Mouse (Mus musculus): ENCODE results near the gene Selplg. TPM values are rescaled to one million over a fixed set of nuclear protein-coding genes. Genes with fewer than 3 reads are reported as not detected.
"Not testable (repeated sequence)": the region's sequence is repeated elsewhere in the genome, so short reads cannot be mapped to it uniquely, and the experiment has no call there.

Gene Selplg
- polyA plus RNA-seq, 1 experiment from 2014 or later = 5.3 TPM

DNA sequence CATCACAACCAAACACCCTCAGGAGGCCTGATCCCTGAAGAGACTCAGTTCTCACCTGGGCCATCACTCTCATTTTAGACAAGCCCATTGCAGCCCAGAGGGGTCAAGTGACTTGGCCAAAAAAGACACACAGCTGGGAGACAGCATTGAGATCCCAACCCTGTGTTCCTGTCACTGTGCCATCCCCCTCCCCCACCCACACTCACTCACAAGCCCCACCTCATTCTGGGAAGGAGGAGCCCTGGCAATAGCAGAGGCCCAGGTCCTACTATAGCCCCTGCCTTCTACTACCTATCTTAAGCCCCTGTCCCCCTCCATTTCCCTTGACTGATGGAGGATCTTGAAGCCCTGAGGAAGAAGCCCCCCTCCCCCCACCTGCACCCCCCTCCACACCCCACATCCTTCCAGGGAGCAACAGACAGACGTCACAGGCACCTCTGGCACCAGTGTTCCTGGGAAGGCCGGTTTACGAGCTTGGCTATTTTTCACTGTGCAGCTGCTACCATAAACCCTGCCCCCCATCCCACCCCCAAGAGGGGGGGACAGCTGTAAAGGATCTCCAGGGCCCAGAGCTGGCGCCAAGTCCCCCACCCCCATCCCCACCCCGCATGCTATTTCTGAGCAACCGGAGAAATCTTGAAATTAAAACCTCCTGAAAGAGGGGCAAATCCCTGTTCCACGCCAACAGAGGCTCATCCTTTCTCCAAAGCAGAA is 43.2 kb downstream of the Selplg start:
- WGBS = 15% methylated on average over 7 of the region's 7 CpGs
- peak; percentile 81 for ATAC-seq (ENCODE audit: insufficient number of reproducible peaks, low FRiP score, low TSS enrichment, low read depth)

DNA sequence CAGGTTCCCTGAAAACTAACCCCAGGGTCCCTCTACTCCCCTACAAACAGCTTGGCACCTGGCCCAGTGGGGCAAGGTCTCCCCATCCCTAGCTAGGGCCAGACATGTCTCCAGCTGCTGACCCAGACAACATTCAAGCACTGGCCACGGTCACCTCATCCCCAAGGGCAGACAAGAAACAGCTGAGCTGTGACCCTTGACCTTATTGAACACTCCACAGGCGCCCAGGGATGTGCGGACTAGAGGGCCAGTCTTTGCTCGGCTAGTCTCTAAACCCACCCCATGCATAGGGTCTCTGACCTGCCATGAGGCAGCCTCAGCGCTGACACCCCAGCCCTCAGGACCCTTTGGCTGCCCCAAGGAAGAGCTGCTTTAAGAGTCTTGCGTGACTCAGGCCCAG is 43.8 kb downstream of the Selplg start:
- 0 out of 2 replicates have a peak, but pooled peaks cover 4% of the 10 kb centered on the region for H3K36me3 ChIP-seq
- ATAC-seq (ENCODE audit: insufficient number of reproducible peaks, low FRiP score, low TSS enrichment, low read depth) = no peak
- 35% methylated on average over 6 of the region's 6 CpGs for WGBS
- H3K4me1 ChIP-seq = peaks cover 58% of the 10 kb centered on the region
- H3K27ac ChIP-seq (replicated peaks) = peak overlapping the region; percentile 85
- H3K4me3 ChIP-seq (replicated peaks) = no peak overlapping the region
- no peak overlapping the region for H3K9ac ChIP-seq
- no peaks in the 10 kb centered on the region for H3K27me3 ChIP-seq
- no peak overlapping the region for H3K4me2 ChIP-seq (replicated peaks)
- no peaks in the 10 kb centered on the region for H3K9me3 ChIP-seq (replicated peaks)

More for the DNA sequence above, 43.2 kb downstream of the Selplg start:
- peaks cover 10% of the 10 kb centered on the region for H3K36me3 ChIP-seq
- no peaks in the 10 kb centered on the region for H3K27me3 ChIP-seq
- no peaks in the 10 kb centered on the region for H3K9me3 ChIP-seq (replicated peaks)
- H3K27ac ChIP-seq (replicated peaks) = peak overlapping the region; percentile 85
- no peak overlapping the region for H3K4me3 ChIP-seq (replicated peaks)
- no peak overlapping the region for H3K4me2 ChIP-seq (replicated peaks)
- H3K4me1 ChIP-seq = peaks cover 54% of the 10 kb centered on the region
- no peak overlapping the region for H3K9ac ChIP-seq

DNA sequence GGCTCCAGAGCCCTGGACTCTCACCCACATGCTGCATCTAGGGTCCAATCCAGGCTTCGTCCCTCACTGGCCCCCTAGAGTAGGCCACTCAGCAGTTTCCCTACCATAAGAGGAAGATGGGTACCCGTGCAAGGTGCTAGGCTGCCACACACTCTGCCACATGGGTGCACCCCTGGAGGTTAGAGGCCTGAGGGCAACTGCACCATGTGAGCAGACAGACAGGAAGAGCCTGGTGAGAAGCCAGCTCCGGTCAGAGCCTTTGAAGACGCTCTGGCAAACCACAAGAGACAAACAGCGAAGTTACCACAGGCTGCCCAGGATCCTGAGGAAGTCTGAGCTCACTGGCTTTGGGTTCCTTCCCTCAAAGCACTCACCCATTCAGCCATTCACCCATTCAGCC is 45.5 kb downstream of the Selplg start:
- 67% methylated on average over 5 of the region's 5 CpGs for WGBS
- no peak overlapping the region for H3K4me2 ChIP-seq (replicated peaks)
- peaks cover 60% of the 10 kb centered on the region for H3K4me1 ChIP-seq
- H3K27me3 ChIP-seq = no peaks in the 10 kb centered on the region
- no peak overlapping the region for H3K9ac ChIP-seq
- no peaks in the 10 kb centered on the region for H3K36me3 ChIP-seq
- H3K4me3 ChIP-seq (replicated peaks) = no peak overlapping the region
- no peak overlapping the region; the same call in 1 of the 2 replicates for H3K27ac ChIP-seq (replicated peaks)
- no peaks in the 10 kb centered on the region for H3K9me3 ChIP-seq (replicated peaks)
- no peak for ATAC-seq (ENCODE audit: insufficient number of reproducible peaks, low FRiP score, low TSS enrichment, low read depth)

DNA sequence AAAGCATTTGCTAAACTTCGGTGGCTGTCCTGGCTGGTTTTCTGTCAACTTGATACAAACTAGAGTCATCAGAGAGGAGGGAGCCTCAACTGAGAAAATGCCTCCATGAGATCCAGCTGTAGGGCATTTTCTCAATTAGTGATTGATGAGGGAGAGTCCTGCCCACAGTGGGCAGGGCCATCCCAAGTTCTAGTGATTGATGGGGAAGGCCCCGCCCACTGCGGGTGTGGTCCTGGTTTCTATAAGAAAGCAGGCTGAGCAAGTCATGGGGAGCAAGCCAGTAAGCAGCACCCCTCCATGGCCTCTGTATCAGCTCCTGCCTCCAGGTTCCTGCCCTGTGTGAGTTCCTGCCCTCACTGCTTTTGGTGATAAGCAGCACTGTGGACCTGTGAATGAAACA is 48.3 kb downstream of the Selplg start:
- H3K36me3 ChIP-seq; H3K4me3 ChIP-seq (replicated peaks); ATAC-seq (ENCODE audit: insufficient number of reproducible peaks, low FRiP score, low TSS enrichment, low read depth); H3K27me3 ChIP-seq; H3K9ac ChIP-seq; H3K9me3 ChIP-seq (replicated peaks): not testable (repeated sequence)
- WGBS = 27% methylated on average over 3 of the region's 3 CpGs
- H3K27ac ChIP-seq (replicated peaks) = peak overlapping the region; percentile 91
- H3K4me2 ChIP-seq (replicated peaks) = peak overlapping the region; percentile 25; the same call in 1 of the 2 replicates
- peaks cover 54% of the 10 kb centered on the region for H3K4me1 ChIP-seq

DNA sequence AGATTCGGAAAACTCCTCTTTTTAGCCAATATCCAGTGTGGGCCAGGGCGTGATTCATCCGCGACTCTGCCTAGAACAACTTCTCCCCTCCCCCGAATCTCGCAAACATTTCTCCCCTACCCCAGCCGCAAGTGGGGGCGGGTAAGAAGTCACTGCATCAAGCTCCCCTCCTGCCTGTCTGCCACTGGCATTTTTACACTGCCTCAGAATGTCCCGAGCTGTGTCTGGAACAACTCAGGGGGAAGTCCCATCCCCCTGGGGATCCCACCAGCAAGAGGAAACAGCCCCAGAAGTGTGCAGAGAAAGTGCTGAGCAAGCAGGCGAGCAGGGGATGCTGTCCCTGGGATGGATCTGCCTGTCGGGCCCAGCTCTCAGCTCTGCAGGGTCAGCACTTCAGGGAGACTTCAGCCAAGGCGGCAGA is 48.9 kb downstream of the Selplg start:
- no peaks in the 10 kb centered on the region for H3K9me3 ChIP-seq (replicated peaks)
- peak overlapping the region; percentile 91 for H3K27ac ChIP-seq (replicated peaks)
- H3K36me3 ChIP-seq = no peaks in the 10 kb centered on the region
- no peak overlapping the region for H3K4me3 ChIP-seq (replicated peaks)
- no peaks in the 10 kb centered on the region for H3K27me3 ChIP-seq
- H3K9ac ChIP-seq = no peak overlapping the region
- peak; percentile 65 for ATAC-seq (ENCODE audit: insufficient number of reproducible peaks, low FRiP score, low TSS enrichment, low read depth)
- H3K4me1 ChIP-seq = peaks cover 49% of the 10 kb centered on the region
- H3K4me2 ChIP-seq (replicated peaks) = peak overlapping the region; percentile 25; the same call in 1 of the 2 replicates
- WGBS = 6% methylated on average over 12 of the region's 12 CpGs

DNA sequence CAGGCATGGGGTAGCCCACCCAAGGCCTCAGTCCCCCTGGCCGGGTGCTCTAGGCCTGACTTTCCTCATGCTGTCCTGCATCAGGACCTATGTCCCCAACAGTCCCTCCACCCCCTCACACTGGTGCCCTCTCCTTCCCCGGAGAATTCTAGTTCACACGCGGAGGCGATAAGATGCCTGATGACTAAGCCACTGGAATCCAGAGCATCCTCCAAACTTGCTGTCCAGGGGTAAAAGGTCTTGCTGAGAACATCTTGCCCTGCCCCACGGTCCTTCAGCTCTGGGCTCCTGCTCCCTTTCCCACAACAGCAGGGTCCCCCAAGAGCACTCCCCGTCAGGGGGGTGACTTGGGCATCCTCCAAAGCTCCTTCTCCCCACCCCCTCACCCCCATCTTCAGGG is 49.8 kb downstream of the Selplg start:
- Histone ChIP-seq H3K9me3 (replicated peaks) (no peaks in the 10 kb centered on the region), H3K9ac (no peak overlapping the region), H3K4me3 (replicated peaks) (no peak overlapping the region), H3K36me3 (0 out of 2 replicates have a peak, but pooled peaks cover 2% of the 10 kb centered on the region), H3K4me2 (replicated peaks) (no peak overlapping the region), H3K27ac (replicated peaks) (peak overlapping the region; percentile 91), H3K27me3 (no peaks in the 10 kb centered on the region), H3K4me1 (peaks cover 43% of the 10 kb centered on the region)
- no peak for ATAC-seq (ENCODE audit: insufficient number of reproducible peaks, low FRiP score, low TSS enrichment, low read depth)
- WGBS = 88% methylated on average over 7 of the region's 7 CpGs

DNA sequence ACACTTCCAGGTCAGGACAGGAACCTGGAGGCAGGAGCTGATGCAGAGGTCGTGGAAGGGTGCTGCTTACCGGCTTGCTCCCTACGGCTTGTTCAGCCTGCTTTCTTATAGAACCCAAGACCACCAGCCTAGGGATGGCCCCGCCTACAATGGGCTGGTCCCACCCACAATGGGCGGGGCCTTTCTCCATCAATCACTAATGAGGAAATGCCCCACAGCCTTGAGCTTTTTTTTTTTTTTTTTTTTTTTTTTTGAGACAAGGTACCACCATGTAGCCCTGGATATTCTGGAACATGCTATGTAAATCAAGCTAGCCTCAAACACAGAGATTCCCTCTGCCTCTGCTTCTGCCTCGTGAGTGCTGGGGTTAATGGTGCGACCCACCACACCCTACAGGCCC is 50.6 kb downstream of the Selplg start:
- no peaks in the 10 kb centered on the region for H3K27me3 ChIP-seq
- no peak overlapping the region for H3K9ac ChIP-seq
- WGBS = 80% methylated on average over 7 of the region's 7 CpGs
- no peak overlapping the region for H3K4me2 ChIP-seq (replicated peaks)
- no peaks in the 10 kb centered on the region for H3K9me3 ChIP-seq (replicated peaks)
- no peak overlapping the region for H3K4me3 ChIP-seq (replicated peaks)
- peaks cover 40% of the 10 kb centered on the region for H3K4me1 ChIP-seq
- no peak for ATAC-seq (ENCODE audit: insufficient number of reproducible peaks, low FRiP score, low TSS enrichment, low read depth)
- H3K27ac ChIP-seq (replicated peaks) = no peak overlapping the region
- peaks cover 7% of the 10 kb centered on the region; the same call in 1 of the 2 replicates for H3K36me3 ChIP-seq

DNA sequence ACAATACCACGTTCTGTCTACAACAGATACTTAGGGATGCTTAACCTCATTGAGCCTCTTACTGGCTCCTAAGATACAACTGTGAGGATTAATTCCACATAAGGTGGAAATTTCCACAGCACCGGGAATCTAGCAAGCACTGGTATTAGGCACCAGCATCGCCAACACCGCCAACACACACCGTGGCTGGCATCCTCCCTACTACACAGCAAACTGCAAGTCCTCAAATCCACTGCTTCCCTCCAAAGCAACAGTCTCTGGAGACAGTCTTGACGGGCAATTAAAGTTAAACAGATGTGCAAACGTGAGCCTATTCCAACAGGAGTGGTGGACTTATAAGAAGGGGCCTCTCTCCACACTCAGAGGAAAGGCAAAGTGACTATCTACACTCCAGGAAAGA is 51.2 kb downstream of the Selplg start:
- no peaks in the 10 kb centered on the region for H3K9me3 ChIP-seq (replicated peaks)
- H3K4me2 ChIP-seq (replicated peaks) = no peak overlapping the region
- no peaks in the 10 kb centered on the region for H3K27me3 ChIP-seq
- no peak for ATAC-seq (ENCODE audit: insufficient number of reproducible peaks, low FRiP score, low TSS enrichment, low read depth)
- H3K36me3 ChIP-seq = peaks cover 13% of the 10 kb centered on the region
- no peak overlapping the region for H3K9ac ChIP-seq
- WGBS = 56% methylated on average over 7 of the region's 7 CpGs
- no peak overlapping the region for H3K27ac ChIP-seq (replicated peaks)
- peaks cover 36% of the 10 kb centered on the region for H3K4me1 ChIP-seq
- H3K4me3 ChIP-seq (replicated peaks) = no peak overlapping the region

DNA sequence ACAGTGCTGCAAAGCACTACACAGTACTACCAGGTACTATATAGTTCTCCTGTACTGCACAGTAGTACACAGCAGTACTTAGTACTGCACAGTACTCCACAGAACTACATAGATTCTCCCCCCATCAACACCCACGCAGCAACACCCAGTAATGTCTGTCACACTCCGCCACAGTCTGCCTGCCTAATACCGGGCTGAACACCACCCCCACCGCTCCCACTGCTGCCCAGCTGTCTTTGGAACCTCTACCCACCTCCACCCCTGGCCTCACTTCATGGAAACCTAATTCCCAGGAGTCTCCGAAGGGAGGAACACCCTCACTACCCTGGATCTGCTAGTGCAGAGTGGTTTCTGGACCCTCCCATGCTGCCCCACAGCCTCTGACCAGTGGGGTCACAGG is 51.7 kb downstream of the Selplg start:
- ATAC-seq (ENCODE audit: insufficient number of reproducible peaks, low FRiP score, low TSS enrichment, low read depth) = no peak
- H3K4me1 ChIP-seq = peaks cover 36% of the 10 kb centered on the region
- no peak overlapping the region for H3K4me2 ChIP-seq (replicated peaks)
- H3K36me3 ChIP-seq = peaks cover 18% of the 10 kb centered on the region
- no peaks in the 10 kb centered on the region for H3K9me3 ChIP-seq (replicated peaks)
- H3K27me3 ChIP-seq = no peaks in the 10 kb centered on the region
- H3K27ac ChIP-seq (replicated peaks) = no peak overlapping the region
- H3K9ac ChIP-seq = no peak overlapping the region
- 79% methylated on average over 5 of the region's 5 CpGs for WGBS
- H3K4me3 ChIP-seq (replicated peaks) = no peak overlapping the region

DNA sequence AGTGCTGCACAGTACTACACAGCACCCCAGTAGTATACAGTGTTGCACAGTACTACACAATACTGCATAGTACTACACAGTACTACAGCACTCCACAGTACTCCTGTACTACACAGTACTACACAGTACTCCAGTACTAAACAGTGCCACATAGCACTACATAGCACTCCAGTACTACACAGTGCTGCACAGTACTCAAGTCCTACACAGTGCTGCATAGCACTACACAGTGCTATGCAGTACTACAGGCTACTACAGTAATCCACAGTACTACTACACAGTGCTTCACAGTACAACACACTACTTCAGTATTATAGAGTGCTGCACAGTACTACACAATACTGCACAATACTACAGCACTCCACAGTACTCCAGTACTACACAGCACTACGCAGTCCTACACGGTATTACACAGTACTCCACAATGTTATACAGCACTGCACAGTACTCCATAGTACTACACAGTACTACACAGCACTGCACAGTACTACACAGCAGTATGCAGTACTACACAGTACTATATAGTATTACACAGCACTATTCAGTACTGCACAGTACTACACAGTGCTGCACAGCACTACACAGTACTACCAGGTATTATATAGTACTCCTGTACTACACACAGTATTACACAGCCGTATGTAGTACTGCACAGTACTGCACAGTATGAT is 52.2 kb downstream of the Selplg start:
- WGBS = 95% methylated on average over 3 of the region's 3 CpGs
- no peak overlapping the region for H3K4me3 ChIP-seq (replicated peaks)
- no peak overlapping the region for H3K27ac ChIP-seq (replicated peaks)
- ATAC-seq (ENCODE audit: insufficient number of reproducible peaks, low FRiP score, low TSS enrichment, low read depth) = 0 out of 2 replicates have a peak, but pooled peaks have one; percentile 7
- H3K9me3 ChIP-seq (replicated peaks) = no peaks in the 10 kb centered on the region
- H3K36me3 ChIP-seq = peaks cover 24% of the 10 kb centered on the region
- no peak overlapping the region for H3K9ac ChIP-seq
- no peaks in the 10 kb centered on the region for H3K27me3 ChIP-seq
- H3K4me2 ChIP-seq (replicated peaks) = no peak overlapping the region
- H3K4me1 ChIP-seq = peaks cover 36% of the 10 kb centered on the region

DNA sequence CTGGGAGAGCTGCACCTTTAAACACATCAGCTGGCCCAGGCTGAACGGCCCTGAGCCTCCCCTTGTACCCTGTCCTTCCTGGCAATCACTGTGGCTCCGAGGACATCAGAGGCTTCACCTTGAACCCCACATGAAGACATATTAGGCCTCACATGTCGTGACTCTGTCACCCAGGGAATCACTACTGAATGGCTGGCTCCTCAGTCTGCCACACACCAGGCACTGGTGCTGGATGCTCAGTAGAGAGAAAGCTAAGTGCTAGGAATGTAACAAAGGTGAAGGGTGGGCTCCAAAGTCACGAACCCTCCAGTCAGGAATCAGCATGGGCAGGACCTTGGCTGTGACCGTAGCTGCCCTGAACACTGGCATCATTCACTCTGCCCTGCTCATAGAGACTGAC is 52.9 kb downstream of the Selplg start:
- peak overlapping the region; percentile 48; the same call in 1 of the 2 replicates for H3K27ac ChIP-seq (replicated peaks)

More for the DNA sequence above, 52.9 kb downstream of the Selplg start:
- H3K9ac ChIP-seq = no peak overlapping the region
- H3K4me3 ChIP-seq (replicated peaks) = no peak overlapping the region
- H3K27me3 ChIP-seq = no peaks in the 10 kb centered on the region
- no peak for ATAC-seq (ENCODE audit: insufficient number of reproducible peaks, low FRiP score, low TSS enrichment, low read depth)
- peaks cover 30% of the 10 kb centered on the region for H3K36me3 ChIP-seq
- H3K4me1 ChIP-seq = peaks cover 36% of the 10 kb centered on the region
- no peaks in the 10 kb centered on the region for H3K9me3 ChIP-seq (replicated peaks)
- H3K4me2 ChIP-seq (replicated peaks) = no peak overlapping the region
- WGBS = 74% methylated on average over 5 of the region's 5 CpGs

Data from embryonic facial prominence, embryonic 15.5 days (tissue).